Mouse (Mus musculus): ENCODE measurements around the gene Hmg20a.

DNA sequence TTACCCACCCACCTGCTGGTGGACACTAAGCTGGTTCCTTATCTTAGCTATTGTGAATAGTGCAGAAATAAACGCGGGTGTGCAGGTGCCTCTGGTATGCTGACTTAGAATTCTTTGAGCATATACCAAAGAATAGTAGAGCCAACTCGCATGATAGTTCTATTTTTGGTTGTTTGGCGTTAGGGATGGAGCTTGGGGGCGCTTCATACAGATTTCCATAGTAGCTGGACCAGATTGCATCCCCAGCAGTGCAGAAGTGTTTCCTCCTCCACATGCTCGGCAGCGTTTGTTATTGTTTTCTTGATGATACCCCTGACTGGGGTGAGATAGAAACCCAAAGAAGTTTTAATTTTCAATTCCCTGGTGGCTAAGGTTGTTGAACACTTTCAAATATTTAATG, 21.3 kb downstream of the Hmg20a start:
- TF ChIP-seq CTCF (IDR thresholded peaks at IDR 0.05; ENCODE audit: insufficient read depth, low read depth, low read length): no peak
- TF ChIP-seq POLR2A (IDR thresholded peaks at IDR 0.05; ENCODE audit: insufficient read depth, low read depth, low read length): no peak

Data from olfactory bulb, adult 2 months (tissue).